ENCODE assay signal across 8 mouse cellular contexts in genomic region chr19:41911178-41912073, GRCm38 (mm10). TPM values are rescaled to one million over a fixed set of nuclear protein-coding genes. Genes with fewer than 3 reads are reported as not detected.
DNase-seq lines count a peak whose midpoint lies in the region; ATAC-seq lines count a peak whose summit lies in the region.

TSS of gene Pgam1 (plus strand) at chr19:41911923.

- ATAC-seq in megakaryocyte progenitor cell, adult 5-6 weeks (replicated peaks; ENCODE audit: poor library complexity): peak; percentile 85

- peak; percentile 100 for DNase-seq in adipocyte (ENCODE audit: low spot score)
- DNase-seq in embryo, embryonic 10 days (ENCODE audit: low spot score): peak; percentile 100
- peak; percentile 97 for DNase-seq in gastrocnemius, postnatal 10 days
- peak; percentile 100 for DNase-seq in induced T-regulatory cell, adult 2 months (ENCODE audit: low read depth)
- DNase-seq in left cerebral cortex, adult 9 months (ENCODE audit: low spot score in 2 of 2): peak; percentile 89 to 94
- peak; percentile 99 for DNase-seq in right cerebral cortex, postnatal 14 days
- DNase-seq in urinary bladder, postnatal 36 days (ENCODE audit: low spot score in 2 of 2): peak; percentile 88 to 96

RNA-seq across cellular contexts. Expression of gene Pgam1, which starts in this region (rescaled TPM):
- 10 to 100 TPM; 31.3 to 34.2 TPM for total RNA-seq in gastrocnemius, postnatal 10 days (2021)
- 1,044 and 1,130 TPM in 2 replicates for total RNA-seq in megakaryocyte progenitor cell, adult 5-6 weeks (2015)
- total RNA-seq in megakaryocyte progenitor cell, adult 5-6 weeks (2017): 398 and 472 TPM in 2 replicates

Comparison
In these comparisons a context has a peak if more than half of its experiments do, and no peak if none do; other contexts are left out.
1. Peak in every context shown above with its lines: DNase-seq and ATAC-seq.
2. RNA of gene Pgam1 (total RNA-seq): 398 to 1,130 TPM in megakaryocyte progenitor cell, adult 5-6 weeks; 31.3 to 34.2 TPM in gastrocnemius, postnatal 10 days; every median in the first group is over 10 times any median in the second.